Mouse (Mus musculus): ENCODE results near the gene Coq8b.

DNA sequence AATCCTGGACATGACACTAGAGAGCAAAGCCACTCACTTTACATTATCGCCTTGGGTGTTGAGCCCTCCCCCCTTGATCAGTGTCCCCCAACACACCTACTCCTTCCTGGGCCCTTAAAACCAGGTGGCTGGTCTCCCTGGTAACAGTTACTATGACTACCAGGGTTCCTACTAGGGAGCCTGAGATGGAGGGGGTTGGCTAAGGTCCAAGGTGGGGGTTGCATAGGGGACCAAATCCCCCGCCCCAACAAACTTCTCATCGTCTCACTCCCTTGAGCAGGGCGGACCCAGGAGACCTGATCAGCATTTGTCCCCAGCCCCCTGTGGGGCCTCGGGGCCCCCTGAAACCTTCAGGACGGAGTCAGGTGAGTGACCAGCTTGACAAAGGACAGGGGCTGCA lies 29.1 kb downstream of the Coq8b start:
- TF ChIP-seq GATA1 (IDR thresholded peaks at IDR 0.05; ENCODE audit: borderline replicate concordance, low read length) (no peak), FLI1 (IDR thresholded peaks at IDR 0.05; ENCODE audit: low read length) (no peak)

Data from megakaryocyte, embryonic 14.5 days (primary cell).